Mouse (Mus musculus) adrenal gland (tissue): ENCODE data around the gene Gm6034.
"Not testable (repeated sequence)": the region's sequence is repeated elsewhere in the genome, so short reads cannot be mapped to it uniquely, and the experiment has no call there.

ENCODE experiments used
- intact Hi-C: fragments of 180-260 bp; cut with DNase I; formaldehyde crosslinking; loops from one replicate; pipeline ENCODE4 v1.15.1; 2025

Gene Gm6034

GRCm38 (mm10) chr17:36022922-36023321 lies 19.8 kb upstream of the Gm6034 start:
- intact Hi-C loops = no loop called here

DNA sequence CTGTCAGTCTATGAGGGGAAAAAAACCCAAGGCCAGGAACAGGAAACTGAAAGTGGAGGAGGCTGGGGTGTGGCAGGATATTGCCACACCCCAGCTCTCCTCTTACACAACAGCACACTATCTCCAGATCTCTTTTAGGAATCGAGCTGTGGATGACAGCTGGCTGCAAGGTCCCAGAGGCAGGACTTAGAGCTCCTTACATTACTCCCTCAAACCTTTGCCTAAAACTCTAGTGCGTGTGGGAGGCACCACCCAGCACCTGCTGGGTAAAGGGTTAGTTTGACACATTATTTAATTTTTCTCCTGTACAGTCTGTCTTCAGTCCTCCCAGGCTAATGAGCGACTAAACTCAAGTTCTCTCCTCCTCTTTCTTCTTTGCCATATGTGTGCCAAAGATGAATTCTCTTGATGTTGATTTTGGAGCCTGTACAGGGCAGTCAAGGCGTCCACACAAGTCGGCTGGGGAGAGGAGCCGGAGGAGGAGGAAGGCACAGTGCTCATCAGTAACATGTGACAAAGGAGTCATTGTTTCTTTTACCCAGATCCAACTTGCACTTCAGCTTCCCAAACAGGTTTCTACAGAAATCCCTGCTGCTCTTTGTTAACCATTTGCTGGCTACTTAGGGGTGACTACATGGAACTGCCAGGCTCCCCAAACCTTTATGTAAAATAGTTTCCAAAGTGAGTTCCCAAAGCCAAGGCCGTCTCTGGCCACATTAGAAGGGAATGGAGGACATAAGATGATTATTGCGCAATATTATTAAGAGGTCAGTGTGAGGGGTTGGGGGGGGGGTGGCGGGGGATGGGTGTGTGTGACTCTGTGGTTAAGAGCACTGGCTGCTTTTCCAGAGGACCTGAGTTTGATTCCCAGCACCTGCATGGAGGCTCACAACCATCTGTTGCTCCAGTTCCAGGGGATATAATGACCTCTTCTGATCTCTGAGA lies 18.8 kb upstream of the Gm6034 start:
- intact Hi-C loops = no loop called here

GRCm38 (mm10) chr17:36025197-36025596 lies 17.6 kb upstream of the Gm6034 start:
- intact Hi-C loops = no loop called here

GRCm38 (mm10) chr17:36025901-36026300 lies 16.9 kb upstream of the Gm6034 start:
- intact Hi-C loops = no loop called here

GRCm38 (mm10) chr17:36027663-36028062 lies 15.1 kb upstream of the Gm6034 start:
- intact Hi-C loops = no loop called here

GRCm38 (mm10) chr17:36028879-36029619 lies 13.7 kb upstream of the Gm6034 start:
- intact Hi-C loops = no loop called here

DNA sequence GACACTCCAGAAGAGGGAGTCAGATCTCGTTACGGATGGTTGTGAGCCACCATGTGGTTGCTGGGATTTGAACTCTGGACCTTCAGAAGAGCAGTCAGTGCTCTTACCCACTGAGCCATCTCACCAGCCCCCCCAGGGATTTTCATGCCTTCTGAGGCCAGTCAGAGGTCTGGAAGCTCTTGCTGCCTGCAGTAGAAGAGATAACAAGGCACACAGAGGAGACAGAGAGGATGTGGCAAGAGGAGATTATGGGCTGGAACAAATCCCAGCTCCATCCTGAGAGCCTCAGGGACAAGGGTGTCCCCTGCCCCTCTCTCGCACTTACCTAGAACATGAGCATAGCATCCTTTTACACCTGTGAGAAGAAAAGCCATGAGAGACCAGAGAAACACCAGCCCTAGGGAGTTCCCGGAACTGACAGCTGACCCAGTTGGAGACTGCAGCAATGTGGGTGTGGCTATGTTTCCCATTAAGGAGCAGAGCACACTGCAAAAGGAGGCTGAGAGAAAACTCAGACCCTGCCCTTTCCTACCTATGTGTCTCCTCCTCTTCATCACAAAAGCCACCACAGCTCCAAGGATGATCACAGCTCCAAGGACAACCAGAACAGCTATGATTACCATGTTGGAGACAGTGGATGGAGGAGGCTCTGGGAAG lies 12.6 kb upstream of the Gm6034 start:
- intact Hi-C loops = not testable (repeated sequence)

GRCm38 (mm10) chr17:36030703-36031582 lies 11.8 kb upstream of the Gm6034 start:
- intact Hi-C loops = not testable (repeated sequence)

DNA sequence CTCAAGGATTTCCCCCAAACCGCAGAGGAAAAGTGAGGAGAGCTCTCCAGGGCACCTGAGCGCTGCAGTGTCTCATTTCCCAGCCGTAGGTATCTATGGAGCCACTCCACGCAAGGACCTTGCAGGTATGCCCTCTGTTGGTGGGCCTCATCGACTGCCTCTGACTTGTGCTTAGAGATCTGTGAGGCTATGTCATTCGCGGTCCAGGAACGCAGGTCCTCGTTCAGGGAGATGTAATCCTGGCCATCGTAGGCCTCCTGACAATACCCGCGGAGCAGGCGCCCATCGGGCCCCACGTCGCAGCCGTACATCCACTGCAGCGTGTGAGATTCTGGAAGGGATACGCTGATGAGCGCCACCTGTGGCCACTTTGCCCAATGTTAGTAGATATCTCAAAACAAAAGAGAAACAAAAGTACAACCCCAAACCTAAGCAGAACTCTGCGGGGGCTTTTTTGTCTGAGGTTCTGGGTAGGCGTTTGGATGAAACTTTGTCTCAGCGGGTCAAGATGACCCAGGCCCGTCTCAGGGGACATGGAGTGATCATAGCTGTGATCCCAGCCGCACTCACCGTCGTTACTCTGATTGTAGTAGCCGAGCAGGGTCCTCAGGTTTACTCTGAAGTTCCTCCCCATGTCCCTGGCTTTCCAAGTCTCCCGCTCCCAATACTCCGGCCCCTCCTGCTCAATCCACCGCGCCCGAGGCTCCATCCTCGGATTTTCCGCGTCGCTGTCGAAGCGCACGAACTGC lies 11.0 kb upstream of the Gm6034 start:
- intact Hi-C loops = not testable (repeated sequence)

GRCm38 (mm10) chr17:36032351-36032875 lies 10.3 kb upstream of the Gm6034 start, which contains the start of gene H2-T23:
TSS of gene H2-T23 (minus strand) at chr17:36032855.
- intact Hi-C loops = not testable (repeated sequence)

DNA sequence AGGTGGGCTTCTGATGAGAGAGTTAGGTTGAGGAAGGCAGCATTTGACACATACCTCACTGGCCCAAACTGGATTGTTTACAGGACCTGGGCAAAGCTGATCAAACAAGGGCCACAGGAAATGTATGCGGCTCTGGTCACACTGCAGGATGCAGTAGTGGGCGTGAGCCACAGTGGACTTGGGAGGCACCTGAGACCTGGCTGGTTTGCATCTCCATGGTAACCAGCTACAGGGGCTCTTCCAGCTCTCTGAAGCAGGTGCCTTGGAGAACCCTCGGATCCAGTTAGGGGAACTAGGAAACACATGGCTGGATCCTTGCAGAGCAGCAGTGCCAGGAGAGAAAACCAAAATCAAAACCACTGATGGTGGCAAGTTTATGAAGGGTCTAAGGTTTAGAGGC lies 8.2 kb upstream of the Gm6034 start:
- intact Hi-C loops = loop anchor here (2.0 kb wide), 1 partner anchor 38 kb away; no protein-coding TSS in a partner anchor

DNA sequence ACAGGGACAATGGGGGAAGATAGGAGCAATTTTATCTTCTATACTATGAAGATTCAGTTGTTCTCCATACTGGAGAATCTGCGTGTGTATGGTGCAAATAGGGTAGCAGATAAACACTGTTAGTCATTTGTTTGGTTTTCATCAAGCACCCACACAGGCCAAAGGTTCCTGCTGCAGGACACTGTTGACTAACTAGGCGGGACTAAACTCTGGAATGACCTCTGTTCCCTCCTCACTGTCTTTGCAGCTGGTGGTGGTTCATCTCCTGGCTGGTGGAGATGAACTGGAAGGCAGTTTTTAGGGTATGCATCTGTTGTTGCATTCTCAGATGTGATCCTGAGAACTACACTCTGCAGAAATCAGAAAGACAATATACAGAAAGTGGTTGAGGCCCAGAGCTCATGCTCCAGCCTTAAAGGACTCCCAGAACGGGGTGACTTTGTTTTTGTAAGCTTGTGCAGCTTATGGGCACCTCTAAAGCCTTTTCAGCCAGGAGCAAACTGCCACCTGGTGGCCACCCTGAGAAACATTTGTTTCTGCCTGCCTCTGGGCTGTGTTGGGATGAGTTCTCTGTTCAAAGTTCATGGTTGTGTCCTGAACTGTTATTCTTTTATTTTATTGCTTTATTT lies 7.6 kb upstream of the Gm6034 start:
- intact Hi-C loops = loop anchor here (2.0 kb wide), 1 partner anchor 38 kb away; no protein-coding TSS in a partner anchor

DNA sequence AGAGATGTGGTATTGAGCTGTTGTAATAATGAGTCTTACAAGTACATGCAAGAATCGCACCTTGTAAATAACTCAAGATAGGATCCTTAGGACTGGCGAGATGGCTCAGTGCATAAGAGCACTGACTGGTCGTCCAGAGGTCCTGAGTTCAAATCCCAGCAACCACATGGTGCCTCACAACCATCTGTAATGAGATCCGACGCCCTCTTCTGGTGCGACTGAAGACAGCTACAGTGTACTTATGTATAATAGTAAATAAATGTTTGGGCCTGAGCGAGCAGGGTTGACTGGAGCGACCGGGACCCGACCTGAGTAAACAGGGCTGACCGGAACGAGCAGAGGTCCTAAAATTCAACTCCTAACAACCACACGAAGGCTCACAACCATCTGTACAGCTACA lies 6.6 kb upstream of the Gm6034 start:
- intact Hi-C loops = not testable (repeated sequence)

GRCm38 (mm10) chr17:36040604-36041003 lies 2.2 kb upstream of the Gm6034 start:
- intact Hi-C loops = not testable (repeated sequence)

- intact Hi-C loops = not testable (repeated sequence)
Observed at GRCm38 (mm10) chr17:36042055-36042454, 706 bp upstream of the Gm6034 start.

GRCm38 (mm10) chr17:36043286-36043685 lies 525 bp downstream of the Gm6034 start:
- intact Hi-C loops = no loop called here

DNA sequence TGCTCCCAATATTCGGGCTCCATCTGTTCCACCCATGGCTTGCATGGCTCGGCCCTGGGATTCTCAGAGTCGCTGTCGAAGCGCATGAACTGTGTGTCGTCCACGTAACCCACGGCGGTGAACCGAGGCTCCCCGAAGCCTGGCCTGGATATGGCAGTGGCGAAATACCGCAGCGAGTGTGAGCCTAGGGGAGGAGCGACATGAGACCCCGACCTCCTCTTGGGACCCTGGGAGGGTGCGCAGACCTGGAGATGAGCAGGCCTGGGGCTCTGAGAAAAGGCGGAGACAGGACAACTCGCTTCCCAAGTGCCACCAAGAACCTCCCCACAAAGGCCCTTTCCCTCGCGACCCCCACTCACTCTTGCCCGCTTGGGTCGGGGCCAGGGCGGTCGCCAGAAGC lies 15.2 kb downstream of the Gm6034 start:
- intact Hi-C loops = not testable (repeated sequence)

DNA sequence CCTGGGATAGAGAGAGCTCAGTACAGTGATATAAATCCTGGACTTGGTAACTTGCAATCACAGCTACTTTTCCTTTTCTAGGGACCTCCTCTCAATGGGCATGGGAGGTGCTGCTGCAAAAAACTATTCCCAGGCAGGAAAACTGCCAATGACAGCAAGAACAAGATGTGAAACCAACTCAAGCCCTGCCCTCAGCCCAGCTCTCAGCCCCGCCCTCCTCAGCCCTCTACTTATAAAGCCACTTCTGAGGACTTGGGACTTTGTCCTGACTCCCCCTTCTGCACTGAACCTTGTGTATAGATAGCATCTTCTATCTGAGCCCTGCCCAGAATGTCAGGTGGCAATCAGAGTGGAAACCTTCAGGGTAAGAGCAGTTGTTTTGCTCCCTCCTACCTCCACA lies 15.6 kb downstream of the Gm6034 start, which contains the start of gene Gm11127:
Gene Gm11127, minus strand, starts transcription at position 10 of the 400 bp plus-strand sequence.
- intact Hi-C loops = not testable (repeated sequence)

DNA sequence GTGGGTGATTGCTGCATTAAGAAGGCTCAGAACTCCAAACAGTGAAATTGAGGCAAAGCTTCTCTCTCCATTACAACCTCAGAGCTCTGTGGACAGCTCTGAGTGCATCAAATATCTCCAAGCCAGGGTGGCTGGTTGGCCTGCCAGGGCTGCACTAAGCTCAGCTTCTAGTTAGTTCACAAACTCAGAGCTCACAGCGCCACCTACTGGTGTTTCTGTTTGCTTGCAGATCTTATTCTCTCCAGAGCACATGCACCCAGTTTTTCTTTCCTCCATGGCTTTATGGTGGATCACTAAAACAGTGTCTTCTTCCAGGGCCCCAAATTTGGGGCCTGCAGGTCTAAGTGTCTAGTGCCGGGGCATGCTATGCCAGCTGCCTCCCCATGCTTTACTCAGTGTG lies 18.1 kb downstream of the Gm6034 start:
- intact Hi-C loops = loop anchor here (10.0 kb wide), 2 partner anchors 74 to 134 kb away; partner anchors contain the start of gene H2-T3
